Mouse (Mus musculus): Measurements from ENCODE around the gene Rrh. TPM values are rescaled to one million over a fixed set of nuclear protein-coding genes. Genes with fewer than 3 reads are reported as not detected.
"Not testable (repeated sequence)": the region's sequence is repeated elsewhere in the genome, so short reads cannot be mapped to it uniquely, and the experiment has no call there.

The Rrh gene
- total RNA-seq, 2 experiments from 2014 or later, result 0.57 to 0.96 TPM

- Histone ChIP-seq H3K4me3 (no peak overlapping the region), H3K27ac (no peak overlapping the region)
- TF ChIP-seq CTCF (IDR thresholded peaks at IDR 0.05), result no peak
- DNase-seq (ENCODE audit: extremely low spot score in 1 of 2, low spot score in 2 of 2), result no peak
- intact Hi-C loops (cut with DNase I), result no loop called here
Observed at GRCm38 (mm10) chr3:129771210-129771609, 51.2 kb downstream of the Rrh start.

- no peak for TF ChIP-seq CTCF (IDR thresholded peaks at IDR 0.05)
- no peak overlapping the region for H3K27ac ChIP-seq
- H3K4me3 ChIP-seq, result no peak overlapping the region
- intact Hi-C loops (cut with DNase I), result no loop called here
- no peak for DNase-seq (ENCODE audit: extremely low spot score in 1 of 2, low spot score in 2 of 2)
Observed at GRCm38 (mm10) chr3:129766971-129767794, 55.2 kb downstream of the Rrh start.

- intact Hi-C loops (cut with DNase I), result no loop called here
- TF ChIP-seq CTCF (IDR thresholded peaks at IDR 0.05), result no peak
- Histone ChIP-seq H3K27ac (no peak overlapping the region), H3K4me3 (no peak overlapping the region)
- no peak for DNase-seq (ENCODE audit: extremely low spot score in 1 of 2, low spot score in 2 of 2)
Observed at GRCm38 (mm10) chr3:129766106-129766505, 56.3 kb downstream of the Rrh start.

GRCm38 (mm10) chr3:129757599-129757998, 64.8 kb downstream of the Rrh start:
- H3K4me3 ChIP-seq; intact Hi-C loops (cut with DNase I); DNase-seq (ENCODE audit: extremely low spot score in 1 of 2, low spot score in 2 of 2); H3K27ac ChIP-seq: not testable (repeated sequence)

- intact Hi-C loops (cut with DNase I), result no loop called here
- DNase-seq (ENCODE audit: extremely low spot score in 1 of 2, low spot score in 2 of 2), result no peak
- Histone ChIP-seq H3K4me3 (peak within 1 kb of the TSS; percentile 1; the same call in 1 of the 2 replicates), H3K27ac (no peak within 1 kb of the TSS)
- no peak for TF ChIP-seq CTCF (IDR thresholded peaks at IDR 0.05)
Observed at GRCm38 (mm10) chr3:129754650-129755604, 67.5 kb downstream of the Rrh start, which contains the start of gene Egf. Gene Egf, minus strand, starts transcription at chr3:129755316.

Other genes starting within 250 kb of the Rrh start
- gene Egf, start 67.3 kb downstream of the Rrh start, total RNA-seq (2021), result 1 to 10 TPM; 1.3 to 1.5 TPM
- under 1 TPM in 1 of 2 experiments, not detected in 1; 0.14 TPM for gene Lrit3, start 18.6 kb downstream of the Rrh start, total RNA-seq (2021)
- gene Gar1, start 8.8 kb upstream of the Rrh start, total RNA-seq (2021), result 10 to 100 TPM; 49.9 to 55.7 TPM
- not detected for gene Cfi, start 13.3 kb upstream of the Rrh start, total RNA-seq (2021)
- 10 to 100 TPM; 17.6 to 17.9 TPM for gene Pla2g12a, start 56.0 kb upstream of the Rrh start, total RNA-seq (2021)
- 1 to 10 TPM; 4.3 to 6.6 TPM for gene Casp6, start 78.8 kb upstream of the Rrh start, total RNA-seq (2021)
- 1 to 10 TPM; 1.2 to 1.4 TPM for gene Mcub, start 147.6 kb upstream of the Rrh start, total RNA-seq (2021)
- gene Sec24b, start 239.0 kb upstream of the Rrh start, total RNA-seq (2021), result 10 to 100 TPM; 58.4 to 70.0 TPM